Mouse (Mus musculus): ENCODE data around the gene Tmprss11g.

The Tmprss11g gene

DNA sequence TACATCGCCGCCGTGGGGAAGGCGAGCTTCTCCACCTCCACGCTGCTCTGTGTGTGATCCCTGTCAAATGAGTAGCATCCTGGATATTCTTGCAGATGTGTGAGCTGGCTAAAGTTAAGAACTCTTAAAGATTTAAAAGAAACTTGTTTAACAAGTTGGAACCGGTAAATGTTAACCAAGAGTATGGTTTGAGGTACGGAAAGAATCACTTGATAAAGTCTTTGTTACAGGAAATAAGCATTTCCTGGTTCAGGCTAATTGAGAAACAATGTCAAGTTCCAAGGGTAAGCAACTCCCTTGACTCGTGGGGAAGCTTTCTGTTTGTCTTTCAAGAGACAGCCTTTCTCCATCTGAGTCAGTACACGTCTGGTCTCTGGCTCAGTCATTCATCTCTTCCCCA, at the start of gene Tmprss11g:
Tmprss11g (minus strand) TSS at position 101 of the 400 bp plus-strand sequence.
- DNase-seq: no peak

DNA sequence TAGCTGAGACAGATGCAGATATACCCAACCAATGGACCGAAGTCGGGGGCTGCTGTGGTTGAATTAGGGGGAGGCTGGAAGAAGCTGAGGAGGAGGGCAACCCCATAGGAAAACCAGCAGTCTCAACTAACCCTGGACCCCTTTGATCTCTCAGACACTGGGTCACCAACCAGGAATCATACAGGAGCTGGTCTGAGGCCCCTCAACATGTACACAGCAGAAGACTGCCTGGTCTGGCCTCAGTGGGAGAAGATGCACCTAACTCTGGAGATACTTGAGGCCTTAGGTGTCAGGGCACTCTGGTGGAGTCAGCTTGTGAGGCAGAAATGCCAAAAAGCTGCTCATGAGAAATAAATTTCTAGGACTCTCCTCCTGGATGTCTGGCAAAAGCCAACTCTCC, 28.3 kb upstream of the Tmprss11g start:
- DNase-seq: no peak

DNA sequence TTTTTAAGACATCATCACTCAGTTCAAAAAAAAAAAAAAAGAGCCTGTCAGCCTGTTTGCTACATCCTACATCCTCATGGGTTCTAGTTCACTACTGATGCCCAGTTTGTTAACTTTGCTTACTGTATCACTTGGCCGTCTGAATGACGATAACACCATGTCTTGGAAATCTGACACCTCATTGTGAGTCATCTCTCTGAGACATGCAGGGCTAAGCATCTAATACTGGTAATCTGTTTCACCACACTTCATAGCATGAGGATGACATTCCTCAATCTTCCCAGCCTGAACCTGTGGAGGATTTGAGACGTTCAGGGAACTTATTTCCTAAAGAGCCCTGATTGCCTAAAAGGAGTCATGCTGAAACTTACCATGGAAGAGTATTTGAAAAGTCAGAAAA, 22.2 kb upstream of the Tmprss11g start:
- DNase-seq: no peak

DNA sequence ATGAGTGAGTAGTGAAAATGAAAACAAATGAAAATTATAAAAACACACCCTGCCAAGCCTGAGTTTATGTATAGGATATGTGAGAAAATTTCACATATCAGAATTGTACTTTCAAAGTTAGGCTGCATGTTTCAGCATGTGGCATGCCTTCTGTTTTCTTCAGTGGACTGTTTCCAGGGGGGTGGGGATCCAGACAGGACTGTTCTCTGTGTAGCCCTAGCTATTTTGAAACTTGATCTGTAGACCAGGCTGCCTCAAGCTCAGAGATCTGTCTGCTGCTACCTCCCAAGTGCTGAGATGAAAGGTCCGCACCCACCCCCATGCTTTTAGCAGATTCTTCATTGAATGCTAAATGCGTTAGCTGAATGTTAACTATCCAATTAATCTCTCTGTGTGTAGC, 10.3 kb upstream of the Tmprss11g start:
- DNase-seq: no peak

DNA sequence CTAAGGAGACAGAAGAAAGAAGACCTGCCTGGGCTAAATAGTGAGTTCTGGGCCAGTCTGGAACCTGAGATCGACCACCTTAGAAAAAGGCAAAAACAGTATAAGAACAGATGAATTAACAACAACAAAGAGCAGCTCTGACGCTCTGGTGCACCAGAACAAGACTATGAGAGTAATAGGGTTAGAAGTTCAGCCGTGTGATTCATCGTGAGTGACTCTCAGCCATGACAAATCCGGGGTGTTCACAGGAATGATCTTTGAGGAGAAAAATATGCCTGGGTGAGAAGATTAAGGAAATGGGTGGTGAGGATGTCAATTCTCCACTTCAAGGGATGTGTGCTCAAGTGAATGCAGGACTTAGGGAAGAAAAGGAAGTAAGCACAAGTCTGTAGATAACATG, 6.9 kb downstream of the Tmprss11g start:
- DNase-seq: no peak

DNA sequence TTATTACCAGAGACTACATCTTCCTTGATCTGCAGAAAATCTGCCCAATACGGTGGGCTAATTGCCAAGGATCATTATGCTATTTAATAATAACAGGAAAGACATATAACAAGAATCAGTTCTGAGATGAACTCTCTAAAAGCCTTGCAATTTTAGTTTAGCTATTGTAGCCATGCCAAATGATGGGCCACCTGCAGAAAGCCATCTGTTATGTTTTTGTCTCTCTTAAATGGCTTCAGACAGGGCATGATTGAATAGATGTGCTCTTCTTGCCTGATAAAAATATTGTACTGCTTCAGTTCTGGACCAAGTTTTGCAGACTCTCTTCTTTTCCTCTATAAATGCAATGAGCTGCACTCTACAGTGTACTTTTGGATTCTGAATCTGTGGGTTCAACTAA, 24.9 kb downstream of the Tmprss11g start:
- DNase-seq: no peak

DNA sequence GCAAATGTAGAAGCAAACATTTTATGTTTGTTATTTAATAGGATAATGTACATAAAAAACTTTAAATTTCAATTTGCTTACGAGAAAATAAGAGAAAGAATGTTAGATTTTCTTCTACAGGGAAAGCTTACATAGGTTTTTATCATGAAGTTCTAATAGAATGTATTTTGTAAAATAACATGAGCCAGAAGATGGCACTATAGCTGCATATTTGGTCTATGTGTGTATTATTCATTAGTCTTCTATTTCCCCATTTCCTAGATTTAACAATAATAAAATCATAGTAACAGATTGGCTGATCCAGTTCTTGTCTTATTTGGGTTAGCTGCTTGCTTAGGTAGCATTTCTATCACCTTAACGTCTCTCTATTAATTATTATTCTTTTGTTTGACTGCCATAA, 35.8 kb downstream of the Tmprss11g start:
- DNase-seq: no peak

DNA sequence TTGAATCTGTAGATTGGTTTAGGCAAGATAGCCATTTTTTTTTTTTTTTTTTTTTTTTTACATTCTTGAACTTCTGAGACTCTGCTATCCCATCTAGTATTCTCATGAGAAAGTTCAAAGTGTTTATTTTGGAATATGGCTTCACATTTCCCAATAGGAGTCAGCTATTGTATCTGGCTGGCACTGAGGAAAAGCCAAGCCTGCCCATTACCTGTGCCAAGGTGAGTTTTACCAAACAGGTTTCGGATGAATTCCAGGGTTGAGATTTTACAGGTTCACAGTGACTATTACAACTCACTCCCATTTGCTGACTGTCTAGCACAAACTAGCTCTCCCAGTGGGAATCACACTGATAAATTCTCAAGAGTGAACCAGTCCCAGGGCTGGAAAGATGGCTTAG, 36.4 kb downstream of the Tmprss11g start:
- DNase-seq: no peak

DNA sequence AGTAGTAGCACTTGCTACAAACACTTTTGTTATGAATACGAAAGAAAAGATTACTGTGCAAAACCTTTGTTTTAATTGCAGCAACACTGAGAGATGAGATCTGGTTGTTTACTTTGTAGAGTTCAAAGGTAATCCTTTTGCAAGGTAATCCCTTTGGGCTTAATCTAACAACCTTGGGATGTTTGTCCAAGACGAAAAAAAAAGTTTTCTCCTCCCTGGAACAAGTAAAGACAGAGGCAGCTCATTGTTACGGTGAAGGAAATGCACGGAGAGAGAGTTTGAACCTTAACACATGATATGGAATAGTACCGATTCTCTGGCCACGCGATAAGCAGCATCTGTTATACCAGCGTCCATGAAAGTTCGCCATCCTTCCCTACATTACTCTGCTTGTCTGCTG, 44.5 kb downstream of the Tmprss11g start:
- no peak for DNase-seq

DNA sequence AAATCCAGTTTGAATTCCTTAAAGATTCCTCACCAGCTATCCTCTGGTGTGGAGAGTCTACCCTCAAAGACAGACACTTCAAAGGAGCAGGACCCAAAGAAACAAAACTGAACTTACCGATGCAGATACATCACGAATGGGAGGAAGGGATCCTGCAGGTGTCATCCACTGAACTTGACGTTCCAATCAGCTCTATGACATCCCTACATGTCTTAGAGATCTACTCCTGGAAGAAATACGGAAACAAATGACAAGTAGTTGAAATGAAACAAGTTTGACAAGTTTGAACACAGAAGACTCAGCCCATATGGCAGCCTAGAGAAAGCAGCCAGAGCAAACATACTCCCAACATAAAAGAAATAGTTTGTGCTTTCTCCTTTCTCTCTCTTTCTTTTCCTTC, 49.5 kb downstream of the Tmprss11g start, which contains the start of gene Tmprss11a:
Tmprss11a (minus strand) TSS at position 101 of the 400 bp plus-strand sequence.
- no peak for DNase-seq

DNA sequence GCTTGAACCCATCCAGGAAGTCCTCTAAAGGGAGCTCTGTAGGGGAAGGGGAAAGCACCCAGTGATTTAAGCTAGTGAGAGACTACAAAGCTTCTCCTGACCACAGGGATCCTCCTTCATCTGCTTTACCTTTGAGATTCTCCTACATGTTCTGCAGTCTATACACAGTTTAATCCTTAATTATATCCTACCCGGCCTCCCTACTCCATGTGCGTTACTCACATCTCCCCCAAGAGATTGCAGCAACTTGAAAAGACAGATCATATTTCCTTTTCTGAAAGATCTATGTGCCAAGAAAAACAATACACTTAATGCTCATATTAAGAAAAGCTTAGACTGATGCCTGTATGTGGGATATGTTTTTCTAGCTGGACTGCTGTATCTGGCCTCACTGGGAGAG, 79.1 kb downstream of the Tmprss11g start:
- no peak for DNase-seq

DNA sequence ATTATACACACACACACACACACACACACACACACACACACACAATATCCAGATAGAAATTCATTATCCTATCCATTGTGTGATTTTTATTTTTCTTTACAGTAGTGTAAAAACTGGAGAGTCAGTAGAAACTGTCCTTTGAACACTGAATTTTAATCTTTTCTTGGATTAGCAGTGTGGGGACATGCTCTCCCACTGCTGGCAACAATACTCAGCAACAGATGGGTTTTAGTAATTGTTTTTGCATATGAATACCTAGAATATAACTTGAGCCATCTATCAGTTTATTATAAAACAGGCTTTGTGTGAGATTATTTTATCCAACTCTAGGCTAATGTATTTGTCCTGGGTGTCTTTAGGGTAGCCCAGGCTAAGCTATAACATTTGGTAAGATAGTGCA, 79.9 kb downstream of the Tmprss11g start:
- no peak for DNase-seq
